Mouse (Mus musculus) urinary bladder, postnatal 0 days (tissue): ENCODE results near the gene Fbln2. TPM values are rescaled to one million over a fixed set of nuclear protein-coding genes. Genes with fewer than 3 reads are reported as not detected.

Experiments
- polyA plus RNA-seq: library from polyadenylated mRNA; unstranded; fragments of >200 nt; fragmentation: Nextera tagmentation; extraction: Ambion mirVana; gene quantifications from 2 replicates; pipeline ENCODE4 v1.2.1, GENCODE M21; 2015

The Fbln2 gene
- 79.1 and 83.5 TPM in 2 replicates for polyA plus RNA-seq

GRCm38 (mm10) chr6:91212155-91212554 lies at the start of gene Fbln2:
Gene Fbln2, plus strand, starts transcription at chr6:91212455.

Other genes with a start within 250 kb of the Fbln2 start
- 14.4 and 15.5 TPM in 2 replicates for gene Iqsec1, start 223.8 kb upstream of the Fbln2 start, polyA plus RNA-seq
- 1.3 and 1.7 TPM in 2 replicates for gene Nup210, start 95.6 kb upstream of the Fbln2 start, polyA plus RNA-seq
- gene Hdac11, start 55.8 kb upstream of the Fbln2 start, polyA plus RNA-seq = 1.5 and 2.1 TPM in 2 replicates
- gene Wnt7a, start 198.9 kb downstream of the Fbln2 start, polyA plus RNA-seq = not detected in 2 replicates